Mouse (Mus musculus) testis, adult 2 months (tissue): Measurements from ENCODE around the gene Crispld2. TPM values are rescaled to one million over a fixed set of nuclear protein-coding genes. Genes with fewer than 3 reads are reported as not detected.
A peak's percentile ranks its signal among the peaks of the same experiment; 100 is the strongest.

Experiments used
- H3K27ac ChIP-seq: fragments of 200-500 bp; 2 replicates; pipeline ENCODE4 v1.5.1; 2012; ENCODE audit warnings: low read depth, low read length; ENCODE audit not compliant: control insufficient read depth, insufficient read depth
- H3K27me3 ChIP-seq: fragments of 200-500 bp; 2 replicates; pipeline ENCODE4 v1.6.1; 2012; ENCODE audit warnings: mild to moderate bottlenecking, low read length, moderate library complexity; ENCODE audit not compliant: control insufficient read depth, insufficient read depth
- H3K36me3 ChIP-seq: fragments of 200-500 bp; 2 replicates; pipeline ENCODE4 v1.6.1; 2012; ENCODE audit warnings: mild to moderate bottlenecking, low read length; ENCODE audit not compliant: control insufficient read depth, insufficient read depth
- H3K4me1 ChIP-seq: fragments of 200-500 bp; 2 replicates; pipeline ENCODE4 v1.6.1; 2012; ENCODE audit warnings: low read length; ENCODE audit not compliant: control insufficient read depth, insufficient read depth
- H3K4me3 ChIP-seq: fragments of 200-500 bp; 2 replicates; pipeline ENCODE4 v1.5.1; 2012; ENCODE audit warnings: low read depth, mild to moderate bottlenecking, low read length, moderate library complexity, mixed read lengths; ENCODE audit not compliant: control insufficient read depth
- CTCF ChIP-seq: fragments of 200-500 bp; IDR thresholded peaks from 2 replicates; pipeline ENCODE4 v1.5.1; 2012; ENCODE audit warnings: low read depth, mild to moderate bottlenecking, inconsistent platforms, low read length, moderate library complexity; ENCODE audit not compliant: control insufficient read depth, insufficient read depth, insufficient replicate concordance
- POLR2A ChIP-seq: fragments of 200-500 bp; IDR thresholded peaks from 2 replicates; pipeline ENCODE4 v1.6.1; 2012; ENCODE audit warnings: low read depth, mild to moderate bottlenecking, inconsistent platforms, low read length, moderate library complexity; ENCODE audit not compliant: control insufficient read depth
- polyA plus RNA-seq: library from polyadenylated mRNA; depleted of rRNA; stranded (reverse); fragments of >200 nt; gene quantifications from 2 replicates; pipeline ENCODE4 v1.2.3, GENCODE M21; 2012

Gene Crispld2
- polyA plus RNA-seq, 1 experiment, result 6.2 TPM

- H3K4me3 ChIP-seq, result no peak overlapping the region
- H3K4me1 ChIP-seq, result peaks cover 5% of the 10 kb centered on the region
- no peak overlapping the region for H3K27ac ChIP-seq
- no peaks in the 10 kb centered on the region for H3K27me3 ChIP-seq
- TF ChIP-seq CTCF (no peak), POLR2A (no peak)
- no peaks in the 10 kb centered on the region for H3K36me3 ChIP-seq
These were observed 53.2 kb downstream of the Crispld2 start for GRCm38 (mm10) chr8:120045471-120045870.

GRCm38 (mm10) chr8:120046258-120047020 is 54.2 kb downstream of the Crispld2 start:
- peaks cover 5% of the 10 kb centered on the region for H3K4me1 ChIP-seq
- H3K27me3 ChIP-seq, result no peaks in the 10 kb centered on the region
- no peak overlapping the region for H3K4me3 ChIP-seq
- no peaks in the 10 kb centered on the region for H3K36me3 ChIP-seq
- no peak for TF ChIP-seq CTCF
- H3K27ac ChIP-seq, result peak overlapping the region; percentile 62

GRCm38 (mm10) chr8:120049949-120050348 is 57.7 kb downstream of the Crispld2 start:
- Histone ChIP-seq H3K4me3 (no peak overlapping the region), H3K36me3 (no peaks in the 10 kb centered on the region), H3K27ac (no peak overlapping the region), H3K4me1 (peaks cover 5% of the 10 kb centered on the region), H3K27me3 (no peaks in the 10 kb centered on the region)
- TF ChIP-seq CTCF (no peak), POLR2A (no peak)

- H3K27me3 ChIP-seq, result no peaks in the 10 kb centered on the region
- H3K4me1 ChIP-seq, result peaks cover 5% of the 10 kb centered on the region
- TF ChIP-seq CTCF (no peak), POLR2A (no peak)
- H3K27ac ChIP-seq, result no peak overlapping the region
- no peak overlapping the region for H3K4me3 ChIP-seq
- H3K36me3 ChIP-seq, result no peaks in the 10 kb centered on the region
These were observed 58.1 kb downstream of the Crispld2 start for GRCm38 (mm10) chr8:120050376-120050775.

- Histone ChIP-seq H3K27me3 (no peaks in the 10 kb centered on the region), H3K4me3 (no peak overlapping the region), H3K36me3 (no peaks in the 10 kb centered on the region), H3K27ac (no peak overlapping the region), H3K4me1 (peaks cover 5% of the 10 kb centered on the region)
- TF ChIP-seq CTCF (no peak), POLR2A (no peak)
These were observed 58.8 kb downstream of the Crispld2 start for GRCm38 (mm10) chr8:120051006-120051405.

GRCm38 (mm10) chr8:120051908-120052307 is 59.7 kb downstream of the Crispld2 start:
- H3K27me3 ChIP-seq, result no peaks in the 10 kb centered on the region
- H3K36me3 ChIP-seq, result no peaks in the 10 kb centered on the region
- H3K4me3 ChIP-seq, result no peak overlapping the region
- H3K4me1 ChIP-seq, result no peaks in the 10 kb centered on the region; the same call in 1 of the 2 replicates
- H3K27ac ChIP-seq, result no peak overlapping the region
- no peak for TF ChIP-seq POLR2A
- TF ChIP-seq CTCF, result no peak

- H3K27ac ChIP-seq, result no peak overlapping the region
- H3K27me3 ChIP-seq, result no peaks in the 10 kb centered on the region
- H3K4me3 ChIP-seq, result no peak overlapping the region
- no peak for TF ChIP-seq POLR2A
- TF ChIP-seq CTCF, result no peak
- no peaks in the 10 kb centered on the region for H3K36me3 ChIP-seq
- peaks cover under 1% of the 10 kb centered on the region for H3K4me1 ChIP-seq
These were observed 60.1 kb downstream of the Crispld2 start for GRCm38 (mm10) chr8:120052318-120052717.

GRCm38 (mm10) chr8:120054833-120055232 is 62.6 kb downstream of the Crispld2 start:
- H3K4me3 ChIP-seq, result no peak overlapping the region
- no peak for TF ChIP-seq POLR2A
- TF ChIP-seq CTCF, result no peak
- H3K27ac ChIP-seq, result no peak overlapping the region
- no peaks in the 10 kb centered on the region for H3K27me3 ChIP-seq
- H3K36me3 ChIP-seq, result no peaks in the 10 kb centered on the region
- peaks cover 2% of the 10 kb centered on the region for H3K4me1 ChIP-seq
